Mouse (Mus musculus) liver (tissue): ENCODE results near the gene Thap4.

Source experiments
- DNase-seq: peaks from one replicate; pipeline ENCODE4 v3.0.0-alpha.2; 2020; ENCODE audit warnings: mixed read lengths

The Thap4 gene

DNA sequence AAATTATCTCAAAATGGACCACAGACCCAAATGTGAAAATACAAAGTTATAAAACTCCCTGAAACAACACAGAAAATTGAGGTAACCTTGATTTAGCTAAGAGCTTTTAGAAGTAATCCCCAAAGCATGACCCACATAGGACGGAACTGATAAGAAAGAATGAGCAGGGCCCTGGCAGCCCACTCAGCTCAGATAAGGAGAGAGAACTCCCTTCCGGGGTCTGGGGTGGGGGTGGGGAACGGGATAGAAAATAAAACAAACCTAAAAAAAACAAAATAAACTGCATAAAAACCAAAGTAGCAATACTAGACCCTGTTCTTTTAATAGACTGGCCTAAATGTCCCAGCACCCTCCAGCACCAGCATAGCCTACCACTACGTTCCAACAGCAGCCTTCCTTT is 12.7 kb downstream of the Thap4 start:
- peak; percentile 60 for DNase-seq

- no peak for DNase-seq
Observed at GRCm38 (mm10) chr1:93740671-93741070, 14.0 kb downstream of the Thap4 start.

GRCm38 (mm10) chr1:93737711-93738110 is 17.0 kb downstream of the Thap4 start:
- no peak for DNase-seq

GRCm38 (mm10) chr1:93735859-93736258 is 18.8 kb downstream of the Thap4 start:
- no peak for DNase-seq

- DNase-seq: no peak
Observed at GRCm38 (mm10) chr1:93731880-93732281, 22.8 kb downstream of the Thap4 start.

GRCm38 (mm10) chr1:93731103-93731502 is 23.6 kb downstream of the Thap4 start:
- DNase-seq: no peak

DNA sequence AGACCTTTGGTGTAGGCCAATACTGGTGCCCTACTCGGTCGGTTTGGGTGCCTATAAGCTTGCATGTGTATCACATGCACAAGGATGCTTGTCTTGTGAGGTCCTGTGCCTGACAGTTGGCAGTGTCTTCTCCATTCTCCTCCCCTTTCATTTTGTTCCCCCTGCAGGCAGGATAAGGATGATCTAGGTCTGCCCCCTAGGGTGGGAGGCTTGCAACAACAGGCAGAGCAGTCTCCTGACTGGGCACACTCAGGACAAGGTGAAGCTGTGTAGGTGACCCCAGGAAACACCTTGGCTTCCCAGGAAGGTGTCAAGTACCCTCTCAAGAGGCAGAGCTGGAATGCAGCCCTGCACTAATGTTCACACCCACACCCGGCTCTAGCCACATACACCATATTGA is 27.7 kb downstream of the Thap4 start:
- peak; percentile 49 for DNase-seq

GRCm38 (mm10) chr1:93726116-93726515 is 28.5 kb downstream of the Thap4 start:
- no peak for DNase-seq

DNA sequence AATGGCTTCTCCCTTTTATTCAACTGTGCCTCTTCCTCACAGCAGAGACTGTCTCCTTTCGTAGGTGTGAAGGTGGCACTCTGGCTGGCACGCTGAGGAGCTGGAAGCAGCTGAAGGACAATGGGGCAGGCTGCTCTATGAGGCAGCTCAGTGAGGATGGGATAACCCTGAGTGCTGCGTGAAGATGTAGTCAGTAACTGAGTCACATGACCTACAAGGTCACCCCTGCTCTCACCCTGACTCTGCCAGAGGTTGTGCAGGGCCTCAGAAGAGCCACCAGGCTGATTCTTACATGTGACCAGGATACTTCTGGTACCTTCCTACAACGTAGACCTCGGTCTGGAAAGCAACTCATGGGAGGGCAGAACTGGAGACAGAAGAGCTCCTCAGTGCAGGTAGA is 29.0 kb downstream of the Thap4 start:
- no peak for DNase-seq

GRCm38 (mm10) chr1:93724623-93725022 is 30.0 kb downstream of the Thap4 start:
- DNase-seq: no peak

- DNase-seq: no peak
Observed at GRCm38 (mm10) chr1:93721557-93721956, 33.1 kb downstream of the Thap4 start.

- no peak for DNase-seq
Observed at GRCm38 (mm10) chr1:93716166-93716565, 38.5 kb downstream of the Thap4 start.

- no peak for DNase-seq
Observed at GRCm38 (mm10) chr1:93705389-93705788, 49.3 kb downstream of the Thap4 start.

DNA sequence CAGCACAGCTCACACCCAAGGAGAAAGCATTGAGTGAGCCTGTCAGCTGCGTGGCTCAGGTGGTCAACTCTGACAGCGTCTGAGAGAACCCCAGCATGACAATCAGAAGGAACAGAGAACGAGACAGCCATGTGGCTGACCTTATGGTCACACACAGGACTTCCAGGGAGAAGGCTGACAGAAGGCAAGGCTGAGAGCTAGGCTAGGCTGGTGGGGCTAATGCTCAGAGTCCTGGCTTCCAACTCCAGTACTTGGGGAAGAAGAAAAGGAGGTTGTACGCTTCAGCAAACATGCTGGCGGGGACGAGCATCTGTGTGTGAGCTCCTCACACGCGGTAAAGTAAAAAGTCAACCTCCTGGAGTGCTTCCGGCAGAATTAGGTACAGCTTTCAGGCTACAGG is 50.3 kb downstream of the Thap4 start:
- no peak for DNase-seq

DNA sequence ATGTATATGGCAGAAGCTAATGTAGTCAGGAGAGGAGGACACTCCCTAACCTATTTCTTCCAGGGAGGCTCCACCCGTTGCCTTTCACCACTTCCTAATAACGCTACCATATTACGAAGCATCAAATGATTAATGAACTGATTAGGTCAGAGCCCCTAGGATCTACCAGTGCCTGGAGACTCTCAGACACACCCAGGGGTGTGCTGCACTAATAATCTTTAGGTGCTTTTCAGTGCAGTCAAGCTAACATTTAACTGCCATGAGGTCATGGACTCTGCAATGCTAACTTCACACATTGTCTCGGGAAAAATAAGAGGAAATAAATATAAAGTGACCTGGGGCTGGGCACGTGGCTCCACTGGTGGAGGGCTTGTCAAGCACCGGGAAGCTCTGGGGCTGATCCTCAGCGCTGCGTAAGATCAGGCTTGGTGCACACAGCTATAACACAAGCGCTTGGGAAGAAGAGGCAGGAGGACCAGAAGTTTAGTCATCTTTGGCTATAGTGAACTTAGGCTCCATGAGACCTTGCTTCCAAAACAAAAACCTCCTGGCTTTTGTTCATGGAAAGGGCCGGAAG is 51.1 kb downstream of the Thap4 start:
- DNase-seq: no peak

GRCm38 (mm10) chr1:93702106-93702505 is 52.6 kb downstream of the Thap4 start:
- no peak for DNase-seq

GRCm38 (mm10) chr1:93699159-93699558 is 55.5 kb downstream of the Thap4 start:
- no peak for DNase-seq

DNA sequence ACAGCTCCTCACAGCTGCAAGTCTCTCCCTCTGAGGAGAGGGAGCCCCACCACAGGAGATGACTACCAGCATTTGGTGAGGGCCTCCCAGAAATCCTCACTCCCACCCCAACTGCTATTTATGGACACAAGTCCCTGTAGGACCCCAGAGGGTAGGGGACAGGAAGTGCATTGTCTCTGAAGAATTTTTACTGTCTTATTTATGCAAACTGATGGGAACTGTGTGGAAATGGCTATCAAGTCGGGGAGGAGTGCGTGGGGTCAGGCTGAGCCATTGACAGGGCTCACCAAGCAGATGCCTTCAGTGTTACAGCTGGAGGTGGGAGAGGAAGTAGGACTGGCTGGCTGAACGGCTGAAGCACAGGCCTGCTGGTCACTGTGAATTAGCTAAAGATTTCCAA is 57.3 kb downstream of the Thap4 start:
- DNase-seq: no peak

DNA sequence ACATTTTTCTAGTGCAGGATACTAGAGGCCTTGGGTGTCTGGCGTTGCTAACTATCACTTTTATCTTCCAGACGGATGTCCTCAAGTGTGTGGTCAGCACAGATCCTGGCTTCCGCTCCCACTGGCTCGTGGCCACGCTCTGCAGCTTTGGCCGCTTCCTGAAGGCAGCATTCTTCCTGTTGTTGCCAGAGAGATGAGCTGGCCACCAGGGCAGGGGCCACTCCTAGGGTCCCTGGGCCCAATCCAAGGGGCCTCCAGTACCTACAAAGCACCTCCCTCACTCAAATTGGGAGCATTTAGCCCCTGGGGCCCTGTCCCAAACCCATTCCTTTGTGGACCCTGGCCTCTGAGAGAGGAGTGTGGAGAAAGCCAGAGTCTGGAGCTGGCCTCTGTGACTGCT is 59.7 kb downstream of the Thap4 start:
- no peak for DNase-seq

DNA sequence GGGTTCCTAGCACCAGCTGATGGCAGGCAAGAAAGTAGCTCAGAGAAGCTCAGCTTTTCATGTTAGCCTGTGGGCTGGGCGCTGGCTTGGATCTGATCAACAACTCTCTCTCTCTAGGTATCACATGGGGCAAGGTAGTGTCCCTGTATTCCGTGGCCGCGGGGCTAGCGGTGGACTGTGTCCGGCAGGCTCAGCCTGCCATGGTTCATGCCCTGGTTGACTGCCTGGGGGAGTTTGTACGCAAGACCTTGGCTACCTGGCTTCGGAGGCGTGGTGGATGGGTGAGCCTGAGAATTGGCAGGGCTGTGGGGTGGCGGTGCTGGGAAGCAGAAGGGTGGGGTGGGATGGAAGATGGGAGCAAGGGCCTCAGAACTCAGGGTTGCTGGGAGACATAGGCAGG is 60.7 kb downstream of the Thap4 start:
- DNase-seq: no peak

- DNase-seq: no peak
Observed at GRCm38 (mm10) chr1:93693502-93693901, 61.2 kb downstream of the Thap4 start.

- no peak for DNase-seq
Observed at GRCm38 (mm10) chr1:93692773-93693172, 61.9 kb downstream of the Thap4 start.

DNA sequence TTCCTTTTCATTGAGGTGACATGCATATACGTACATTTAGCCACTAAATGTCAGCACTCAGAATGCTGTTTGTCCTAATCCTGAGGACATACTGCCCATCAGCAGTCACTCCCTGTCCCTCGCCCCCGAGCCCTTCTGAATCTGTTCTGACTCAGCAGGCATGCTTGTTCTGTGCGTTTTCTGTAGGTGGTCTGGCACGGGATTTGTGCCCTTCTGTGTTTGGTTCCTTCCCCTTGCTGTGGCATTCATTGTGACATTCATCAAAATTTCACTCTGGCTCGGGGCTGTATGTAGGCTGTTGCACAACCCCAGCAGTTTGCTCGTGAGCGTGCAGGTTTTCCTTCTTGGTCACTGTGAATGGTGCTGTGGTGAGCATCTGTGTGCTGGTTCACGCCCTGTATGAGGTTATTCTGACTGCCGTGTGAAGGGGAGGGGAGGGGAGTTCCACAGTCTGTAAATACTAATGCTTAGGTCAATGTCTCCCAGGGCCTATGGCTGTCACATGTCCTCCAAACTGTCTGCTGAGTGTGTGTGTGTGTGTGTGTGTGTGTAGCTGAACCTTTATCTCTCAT is 62.8 kb downstream of the Thap4 start:
- DNase-seq: no peak

GRCm38 (mm10) chr1:93691106-93691505 is 63.6 kb downstream of the Thap4 start:
- no peak for DNase-seq

- DNase-seq: no peak
Observed at GRCm38 (mm10) chr1:93689901-93690496, 64.7 kb downstream of the Thap4 start.
